Mouse (Mus musculus) lung, postnatal 0 days (tissue): ENCODE results near the gene Susd4. TPM values are rescaled to one million over a fixed set of nuclear protein-coding genes. Genes with fewer than 3 reads are reported as not detected.

ENCODE experiments used
- ATAC-seq: fragments of 200-750 bp; cut with Nextera tagmentation; 2 replicates; pipeline ENCODE4 v1.8.0; 2017; ENCODE audit warnings: moderate library complexity
- DNase-seq: peaks from one replicate; pipeline ENCODE4 v3.0.0-alpha.2; 2016; ENCODE audit warnings: low spot score
- H3K27ac ChIP-seq: fragments of 300-500 bp; sonication (generic); 2 replicates; pipeline ENCODE4 v1.5.1; 2014; ENCODE audit warnings: antibody characterized with exemption, mild to moderate bottlenecking, low read length, mixed read lengths
- H3K27me3 ChIP-seq: fragments of 300-500 bp; sonication (generic); replicated peaks from 2 replicates; pipeline ENCODE4 v1.6.1; 2014; ENCODE audit warnings: low read length, mixed read lengths; ENCODE audit not compliant: insufficient read depth
- H3K36me3 ChIP-seq: fragments of 300-500 bp; sonication (generic); 2 replicates; pipeline ENCODE4 v1.6.1; 2014; ENCODE audit warnings: low read length, mixed read lengths; ENCODE audit not compliant: insufficient read depth
- H3K4me1 ChIP-seq: fragments of 300-500 bp; sonication (generic); 2 replicates; pipeline ENCODE4 v1.6.1; 2014; ENCODE audit warnings: antibody characterized with exemption, low read depth, low read length, mixed read lengths; ENCODE audit not compliant: insufficient read depth
- H3K4me2 ChIP-seq: fragments of 300-500 bp; sonication (generic); replicated peaks from 2 replicates; pipeline ENCODE4 v1.6.1; 2014; ENCODE audit warnings: low read depth, mild to moderate bottlenecking, low read length, moderate library complexity, mixed read lengths
- H3K4me3 ChIP-seq: fragments of 300-500 bp; sonication (generic); 2 replicates; pipeline ENCODE4 v1.5.1; 2014; ENCODE audit warnings: low read depth, low read length
- H3K9ac ChIP-seq: fragments of 300-500 bp; sonication (generic); replicated peaks from 2 replicates; pipeline ENCODE4 v1.6.1; 2014; ENCODE audit warnings: low read depth, mild to moderate bottlenecking
- H3K9me3 ChIP-seq: fragments of 300-500 bp; sonication (generic); 2 replicates; pipeline ENCODE4 v1.6.1; 2016; ENCODE audit warnings: low read length, mixed read lengths
- CTCF ChIP-seq: IDR thresholded peaks from 2 replicates; pipeline ENCODE4 v1.5.1; 2016; ENCODE audit warnings: antibody characterized with exemption, mild to moderate bottlenecking
- EP300 ChIP-seq: IDR thresholded peaks from 2 replicates; pipeline ENCODE4 v1.6.1; 2016; ENCODE audit warnings: antibody characterized with exemption, mild to moderate bottlenecking, control low read depth
- WGBS: fragments of 180-500 bp; shearing (Covaris S2); extraction: QIAGEN DNeasy Blood & Tissue Kit; methylation state at CpG from one replicate; pipeline ENCODE4 v1.1.7; 2014; 5-methylcytosine and 5-hydroxymethylcytosine counted together
- polyA plus RNA-seq: library from polyadenylated mRNA; unstranded; fragments of >200 nt; fragmentation: Nextera tagmentation; extraction: Ambion mirVana; gene quantifications from 2 replicates; pipeline ENCODE4 v1.2.1, GENCODE M21; 2015

Gene Susd4
- polyA plus RNA-seq, 1 experiment from 2014 or later = 13.3 TPM

DNA sequence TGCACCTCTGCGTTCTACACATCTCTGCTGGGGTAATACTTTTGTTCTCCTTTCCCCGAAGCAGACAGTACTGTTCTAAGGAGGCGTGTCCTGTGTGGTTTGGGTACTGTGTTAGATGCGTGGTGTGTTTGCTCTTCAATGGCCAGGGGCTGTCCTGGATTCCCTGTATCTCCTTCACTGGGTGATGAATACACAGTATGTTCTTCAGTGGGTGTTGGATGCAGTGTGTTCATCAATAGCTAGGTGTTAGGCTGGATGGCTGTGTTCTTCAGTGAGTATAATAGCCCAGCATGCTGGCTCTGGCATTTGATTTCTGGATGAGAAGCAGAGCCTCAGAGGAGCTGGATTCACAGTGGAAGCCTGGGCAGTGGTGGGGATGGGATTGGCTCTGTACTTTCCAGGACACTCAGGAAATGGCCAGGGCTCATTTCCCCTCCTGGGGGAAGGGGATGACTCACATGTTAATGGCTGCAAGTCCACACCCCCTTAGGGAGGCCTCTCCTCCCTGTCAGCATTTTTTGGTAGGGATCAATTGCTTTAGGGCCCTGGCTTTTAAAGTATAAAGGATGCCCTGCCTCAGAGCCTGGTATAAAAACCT is 75.8 kb downstream of the Susd4 start:
- no peak overlapping the region for H3K4me3 ChIP-seq
- DNase-seq (peak; percentile 21), ATAC-seq (peak; percentile 59; the same call in 1 of the 2 replicates)
- H3K27ac ChIP-seq = no peak overlapping the region
- 81% methylated on average over 4 of the region's 4 CpGs for WGBS
- TF ChIP-seq EP300 (no peak), CTCF (no peak)
- H3K9me3 ChIP-seq = no peaks in the 10 kb centered on the region
- H3K36me3 ChIP-seq = no peaks in the 10 kb centered on the region
- no peak overlapping the region for H3K9ac ChIP-seq
- no peaks in the 10 kb centered on the region for H3K27me3 ChIP-seq
- H3K4me1 ChIP-seq = no peaks in the 10 kb centered on the region
- no peak overlapping the region for H3K4me2 ChIP-seq

DNA sequence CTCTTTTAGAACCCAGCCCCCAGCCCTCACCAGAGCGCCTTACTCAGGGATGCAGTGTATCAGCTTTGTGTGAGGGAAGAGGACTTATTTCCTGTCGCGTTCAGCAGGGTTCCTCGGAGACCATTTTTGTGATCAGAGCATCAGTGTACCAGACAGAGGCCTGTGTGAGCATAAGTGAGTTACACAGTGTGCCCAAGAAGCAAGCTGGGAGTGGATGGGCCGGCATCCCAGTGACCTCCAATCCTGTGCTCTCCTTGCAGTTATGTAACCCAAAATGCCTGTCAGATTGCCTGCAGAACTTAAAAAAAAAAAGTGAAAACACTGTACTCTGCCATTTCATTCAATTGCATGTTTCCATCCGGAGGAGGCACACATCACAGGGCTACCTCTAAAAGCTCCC is 76.4 kb downstream of the Susd4 start:
- Histone ChIP-seq H3K36me3 (no peaks in the 10 kb centered on the region), H3K9ac (no peak overlapping the region), H3K9me3 (no peaks in the 10 kb centered on the region), H3K4me1 (no peaks in the 10 kb centered on the region), H3K4me2 (no peak overlapping the region), H3K27me3 (no peaks in the 10 kb centered on the region), H3K4me3 (no peak overlapping the region), H3K27ac (no peak overlapping the region)
- no peak for ATAC-seq
- 55% methylated on average over 6 of the region's 6 CpGs for WGBS
- no peak for DNase-seq
- TF ChIP-seq CTCF (no peak), EP300 (no peak)

- ATAC-seq (no peak), DNase-seq (no peak)
- Histone ChIP-seq H3K36me3 (no peaks in the 10 kb centered on the region), H3K27me3 (no peaks in the 10 kb centered on the region), H3K4me2 (no peak overlapping the region), H3K27ac (no peak overlapping the region), H3K9ac (no peak overlapping the region), H3K4me3 (no peak overlapping the region), H3K4me1 (no peaks in the 10 kb centered on the region), H3K9me3 (no peaks in the 10 kb centered on the region)
- TF ChIP-seq CTCF (no peak), EP300 (no peak)
- WGBS = 84% methylated on average over 6 of the region's 6 CpGs
These were observed 76.9 kb downstream of the Susd4 start for GRCm38 (mm10) chr1:182840606-182841005.

DNA sequence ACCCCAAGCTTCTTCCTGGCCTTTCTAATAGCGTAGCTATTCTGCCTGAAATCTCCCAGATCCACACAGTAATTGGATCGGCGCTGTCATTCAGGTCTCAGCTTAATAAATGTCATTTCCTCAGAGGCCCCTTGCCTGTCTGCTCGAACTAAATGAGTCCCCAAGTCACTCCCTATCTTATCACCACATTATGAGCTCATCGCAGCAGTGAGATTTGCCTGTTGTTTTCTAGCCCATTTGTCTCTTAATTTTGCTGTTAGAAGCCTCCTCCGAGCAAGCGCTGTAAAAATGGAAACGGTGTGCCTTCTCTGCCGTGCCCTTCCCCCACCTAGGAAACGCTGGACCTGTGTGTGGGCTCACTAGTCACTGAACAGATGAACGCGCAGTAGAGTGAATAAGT is 85.9 kb downstream of the Susd4 start:
- no peak overlapping the region for H3K9ac ChIP-seq
- H3K4me3 ChIP-seq = no peak overlapping the region
- DNase-seq (no peak), ATAC-seq (no peak)
- 71% methylated on average over 12 of the region's 12 CpGs for WGBS
- H3K4me2 ChIP-seq = no peak overlapping the region
- H3K9me3 ChIP-seq = no peaks in the 10 kb centered on the region
- H3K4me1 ChIP-seq = no peaks in the 10 kb centered on the region
- TF ChIP-seq CTCF (no peak), EP300 (no peak)
- no peak overlapping the region for H3K27ac ChIP-seq
- no peaks in the 10 kb centered on the region for H3K27me3 ChIP-seq
- H3K36me3 ChIP-seq = no peaks in the 10 kb centered on the region

DNA sequence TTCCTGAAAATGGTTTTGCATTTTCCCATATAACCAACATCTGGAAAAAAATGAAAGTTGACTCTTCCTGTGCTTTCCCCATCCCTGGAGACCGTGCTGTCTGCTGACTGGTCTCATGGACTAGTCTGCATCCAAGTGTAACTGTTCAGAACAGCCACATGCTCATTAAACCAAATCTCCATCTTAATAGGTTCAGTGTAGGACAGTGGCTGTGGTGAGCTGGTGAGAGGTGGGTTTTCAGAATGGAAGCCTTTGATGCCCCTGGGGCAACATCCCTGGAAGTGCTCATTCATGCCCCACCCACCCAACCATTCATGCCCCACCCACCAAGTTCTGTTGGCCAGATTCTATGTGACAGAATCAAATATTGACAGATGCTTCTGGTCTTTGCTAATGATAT is 86.4 kb downstream of the Susd4 start:
- H3K9ac ChIP-seq = no peak overlapping the region
- ATAC-seq = no peak
- no peaks in the 10 kb centered on the region for H3K9me3 ChIP-seq
- no peak for DNase-seq
- no peaks in the 10 kb centered on the region for H3K36me3 ChIP-seq
- WGBS = 74% methylated on average over 1 of the region's 1 CpGs
- TF ChIP-seq CTCF = no peak
- no peak for TF ChIP-seq EP300
- no peak overlapping the region for H3K4me2 ChIP-seq
- no peak overlapping the region for H3K4me3 ChIP-seq
- H3K27ac ChIP-seq = no peak overlapping the region
- no peaks in the 10 kb centered on the region for H3K4me1 ChIP-seq
- H3K27me3 ChIP-seq = no peaks in the 10 kb centered on the region

GRCm38 (mm10) chr1:182852158-182852557 is 88.5 kb downstream of the Susd4 start:
- H3K4me3 ChIP-seq = no peak overlapping the region
- H3K4me1 ChIP-seq = no peaks in the 10 kb centered on the region
- peak; percentile 26 for DNase-seq
- H3K9ac ChIP-seq = no peak overlapping the region
- ATAC-seq = no peak
- 55% methylated on average over 6 of the region's 6 CpGs for WGBS
- H3K27ac ChIP-seq = no peak overlapping the region
- no peaks in the 10 kb centered on the region for H3K36me3 ChIP-seq
- no peaks in the 10 kb centered on the region for H3K27me3 ChIP-seq
- TF ChIP-seq EP300 (no peak), CTCF (peak; percentile 49; the same call in 1 of the 2 replicates)
- H3K4me2 ChIP-seq = no peak overlapping the region
- no peaks in the 10 kb centered on the region for H3K9me3 ChIP-seq

GRCm38 (mm10) chr1:182856636-182857035 is 93.0 kb downstream of the Susd4 start:
- H3K36me3 ChIP-seq = no peaks in the 10 kb centered on the region
- H3K27ac ChIP-seq = no peak overlapping the region
- no peak for TF ChIP-seq EP300
- TF ChIP-seq CTCF = no peak
- no peak overlapping the region for H3K4me3 ChIP-seq
- ATAC-seq (no peak), DNase-seq (no peak)
- no peaks in the 10 kb centered on the region for H3K4me1 ChIP-seq
- no peaks in the 10 kb centered on the region for H3K9me3 ChIP-seq
- no peak overlapping the region for H3K9ac ChIP-seq
- H3K27me3 ChIP-seq = no peaks in the 10 kb centered on the region
- WGBS = 83% methylated on average over 13 of the region's 13 CpGs
- H3K4me2 ChIP-seq = no peak overlapping the region
